Mouse (Mus musculus): Measurements from ENCODE around the gene Adamts3. TPM values are rescaled to one million over a fixed set of nuclear protein-coding genes. Genes with fewer than 3 reads are reported as not detected.

Adamts3 gene
- polyA plus RNA-seq, 2 experiments, result 0.98 to 1.2 TPM

- Histone ChIP-seq H3K4me3 (ENCODE audit: insufficient read depth in 1 of 2, low read depth in 2 of 2, low read length in 2 of 2) (no peak overlapping the region), H3K9me3 (ENCODE audit: control insufficient read depth, low read length) (no peaks in the 10 kb centered on the region), H3K36me3 (replicated peaks; ENCODE audit: control insufficient read depth, insufficient read depth, low read depth) (no peaks in the 10 kb centered on the region), H3K9ac (replicated peaks) (no peak overlapping the region), H3K27me3 (ENCODE audit: control insufficient read depth, insufficient read depth, low read length) (no peaks in the 10 kb centered on the region), H3K27ac (no peak overlapping the region), H3K4me2 (ENCODE audit: low read depth) (no peak overlapping the region), H3K4me1 (replicated peaks; ENCODE audit: control insufficient read depth in 2 of 2, insufficient read depth in 2 of 2, low read length in 1 of 2) (no peaks in the 10 kb centered on the region)
- 68% methylated on average over 13 of the region's 13 CpGs for WGBS (ENCODE audit: insufficient replicate concordance)
- no peak for ATAC-seq (ENCODE audit: insufficient read depth)
- DNase-seq (ENCODE audit: low read depth in 3 of 3, low spot score in 3 of 3), result no peak
- no peak for TF ChIP-seq CTCF (IDR thresholded peaks at IDR 0.05; ENCODE audit: low read depth)
- no peak for TF ChIP-seq EP300 (IDR thresholded peaks at IDR 0.05; ENCODE audit: low read depth)
Observed at GRCm38 (mm10) chr5:89906884-89907431, 23.8 kb upstream of the Adamts3 start.

DNA sequence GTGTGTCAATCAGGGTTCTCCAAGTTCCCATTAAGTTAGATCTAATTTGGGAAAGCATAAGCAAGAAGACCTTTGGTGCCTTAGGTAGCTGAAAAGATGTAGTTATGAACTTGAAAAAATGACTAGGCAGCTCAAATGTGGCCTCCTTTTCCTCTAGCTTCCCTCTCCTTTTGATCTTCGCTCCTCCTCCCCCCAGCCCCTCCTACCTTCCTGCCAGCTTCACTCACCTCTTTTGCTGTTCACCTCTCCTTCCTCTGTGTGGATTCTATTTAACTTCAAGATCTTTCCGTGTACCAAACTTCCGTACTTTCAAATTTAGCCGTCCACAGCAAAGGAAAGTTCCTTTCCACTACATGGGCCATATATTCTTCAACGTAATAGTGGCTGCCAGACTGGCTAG, 17.9 kb upstream of the Adamts3 start:
- no peak overlapping the region for H3K27ac ChIP-seq
- no peak for ATAC-seq (ENCODE audit: insufficient read depth)
- WGBS (ENCODE audit: insufficient replicate concordance), result 69% methylated on average over 5 of the region's 5 CpGs

DNA sequence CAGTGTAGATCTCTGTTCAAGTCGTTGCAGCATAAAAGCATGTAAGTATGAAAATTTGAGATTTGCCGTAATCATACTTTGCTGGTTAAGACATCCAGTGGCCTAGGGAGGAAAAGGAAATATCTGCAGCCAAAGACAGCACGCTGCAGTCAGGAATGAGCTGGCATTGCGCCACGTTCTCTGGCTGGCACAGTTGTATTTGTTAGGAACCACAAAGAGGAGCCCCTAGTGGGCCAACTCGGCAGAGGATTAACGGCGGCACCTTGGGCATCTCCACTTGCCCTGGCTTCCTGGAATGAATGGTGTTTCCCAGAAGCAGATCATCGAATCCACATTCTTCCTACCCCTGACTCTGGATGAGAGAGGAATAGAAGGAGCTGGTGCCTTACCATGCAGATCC, 14.4 kb upstream of the Adamts3 start:
- no peak for ATAC-seq (ENCODE audit: insufficient read depth)

More for the DNA sequence above, 17.9 kb upstream of the Adamts3 start:
- H3K27me3 ChIP-seq (ENCODE audit: control insufficient read depth, insufficient read depth, low read length), result no peaks in the 10 kb centered on the region
- no peaks in the 10 kb centered on the region for H3K4me1 ChIP-seq (replicated peaks; ENCODE audit: control insufficient read depth in 2 of 2, insufficient read depth in 2 of 2, low read length in 1 of 2)
- no peak for DNase-seq (ENCODE audit: low read depth in 3 of 3, low spot score in 3 of 3)
- no peak overlapping the region for H3K4me2 ChIP-seq (ENCODE audit: low read depth)
- no peak overlapping the region for H3K9ac ChIP-seq (replicated peaks)
- no peaks in the 10 kb centered on the region for H3K9me3 ChIP-seq (ENCODE audit: control insufficient read depth, low read length)
- H3K36me3 ChIP-seq (replicated peaks; ENCODE audit: control insufficient read depth, insufficient read depth, low read depth), result no peaks in the 10 kb centered on the region
- TF ChIP-seq CTCF (IDR thresholded peaks at IDR 0.05; ENCODE audit: low read depth) (no peak), EP300 (IDR thresholded peaks at IDR 0.05; ENCODE audit: low read depth) (no peak)
- H3K4me3 ChIP-seq (ENCODE audit: insufficient read depth in 1 of 2, low read depth in 2 of 2, low read length in 2 of 2), result no peak overlapping the region

GRCm38 (mm10) chr5:89895520-89895919, 12.4 kb upstream of the Adamts3 start:
- H3K4me2 ChIP-seq (ENCODE audit: low read depth), result no peak overlapping the region
- H3K27ac ChIP-seq, result no peak overlapping the region
- H3K9ac ChIP-seq (replicated peaks), result no peak overlapping the region
- DNase-seq (ENCODE audit: low read depth in 3 of 3, low spot score in 3 of 3) (no peak), ATAC-seq (ENCODE audit: insufficient read depth) (no peak)
- no peaks in the 10 kb centered on the region for H3K9me3 ChIP-seq (ENCODE audit: control insufficient read depth, low read length)
- H3K27me3 ChIP-seq (ENCODE audit: control insufficient read depth, insufficient read depth, low read length), result no peaks in the 10 kb centered on the region
- no peak overlapping the region for H3K4me3 ChIP-seq (ENCODE audit: insufficient read depth in 1 of 2, low read depth in 2 of 2, low read length in 2 of 2)
- no peaks in the 10 kb centered on the region for H3K4me1 ChIP-seq (replicated peaks; ENCODE audit: control insufficient read depth in 2 of 2, insufficient read depth in 2 of 2, low read length in 1 of 2)
- 45% methylated on average over 7 of the region's 7 CpGs for WGBS (ENCODE audit: insufficient replicate concordance)
- no peaks in the 10 kb centered on the region for H3K36me3 ChIP-seq (replicated peaks; ENCODE audit: control insufficient read depth, insufficient read depth, low read depth)
- TF ChIP-seq EP300 (IDR thresholded peaks at IDR 0.05; ENCODE audit: low read depth) (no peak), CTCF (IDR thresholded peaks at IDR 0.05; ENCODE audit: low read depth) (no peak)

More for the DNA sequence above, 14.4 kb upstream of the Adamts3 start:
- H3K27ac ChIP-seq, result no peak overlapping the region
- no peak overlapping the region for H3K9ac ChIP-seq (replicated peaks)
- DNase-seq (ENCODE audit: low read depth in 3 of 3, low spot score in 3 of 3), result no peak
- H3K4me1 ChIP-seq (replicated peaks; ENCODE audit: control insufficient read depth in 2 of 2, insufficient read depth in 2 of 2, low read length in 1 of 2), result no peaks in the 10 kb centered on the region
- H3K4me3 ChIP-seq (ENCODE audit: insufficient read depth in 1 of 2, low read depth in 2 of 2, low read length in 2 of 2), result no peak overlapping the region
- no peaks in the 10 kb centered on the region for H3K27me3 ChIP-seq (ENCODE audit: control insufficient read depth, insufficient read depth, low read length)
- no peak overlapping the region for H3K4me2 ChIP-seq (ENCODE audit: low read depth)
- no peaks in the 10 kb centered on the region for H3K9me3 ChIP-seq (ENCODE audit: control insufficient read depth, low read length)
- 53% methylated on average over 9 of the region's 9 CpGs for WGBS (ENCODE audit: insufficient replicate concordance)
- TF ChIP-seq EP300 (IDR thresholded peaks at IDR 0.05; ENCODE audit: low read depth), result no peak
- no peak for TF ChIP-seq CTCF (IDR thresholded peaks at IDR 0.05; ENCODE audit: low read depth)
- no peaks in the 10 kb centered on the region for H3K36me3 ChIP-seq (replicated peaks; ENCODE audit: control insufficient read depth, insufficient read depth, low read depth)

- no peak overlapping the region for H3K9ac ChIP-seq (replicated peaks)
- peaks cover 0 to 13% of the 10 kb centered on the region in 2 experiments; a peak in 2 of 4 replicates for H3K4me1 ChIP-seq (replicated peaks; ENCODE audit: control insufficient read depth in 2 of 2, insufficient read depth in 2 of 2, low read length in 1 of 2)
- no peaks in the 10 kb centered on the region for H3K36me3 ChIP-seq (replicated peaks; ENCODE audit: control insufficient read depth, insufficient read depth, low read depth)
- 43% methylated on average over 4 of the region's 4 CpGs for WGBS (ENCODE audit: insufficient replicate concordance)
- no peak overlapping the region for H3K27ac ChIP-seq
- no peaks in the 10 kb centered on the region for H3K9me3 ChIP-seq (ENCODE audit: control insufficient read depth, low read length)
- no peaks in the 10 kb centered on the region for H3K27me3 ChIP-seq (ENCODE audit: control insufficient read depth, insufficient read depth, low read length)
- TF ChIP-seq EP300 (IDR thresholded peaks at IDR 0.05; ENCODE audit: low read depth) (no peak), CTCF (IDR thresholded peaks at IDR 0.05; ENCODE audit: low read depth) (no peak)
- ATAC-seq (ENCODE audit: insufficient read depth) (no peak), DNase-seq (ENCODE audit: low read depth in 3 of 3, low spot score in 3 of 3) (no peak)
- no peak overlapping the region for H3K4me3 ChIP-seq (ENCODE audit: insufficient read depth in 1 of 2, low read depth in 2 of 2, low read length in 2 of 2)
- no peak overlapping the region for H3K4me2 ChIP-seq (ENCODE audit: low read depth)
Observed at GRCm38 (mm10) chr5:89884991-89885390, 1.9 kb upstream of the Adamts3 start.

Measured in liver, embryonic 14.5 days (tissue).